Mouse (Mus musculus) forebrain, embryonic 11.5 days (tissue): Measurements from ENCODE around the gene Fkbp11. TPM values are rescaled to one million over a fixed set of nuclear protein-coding genes. Genes with fewer than 3 reads are reported as not detected.

ENCODE experiments used
- ATAC-seq: fragments of 200-750 bp; cut with Nextera tagmentation; replicated peaks from 2 replicates; pipeline ENCODE4 v1.8.0; 2017; ENCODE audit warnings: moderate TSS enrichment; ENCODE audit not compliant: low FRiP score
- DNase-seq: peaks from one replicate; pipeline ENCODE4 v3.0.0-alpha.2; 2017; ENCODE audit warnings: low spot score
- H3K27ac ChIP-seq: fragments of 300-500 bp; sonication (generic); 2 replicates; pipeline ENCODE4 v1.5.1; 2014; ENCODE audit warnings: low read depth, low read length
- H3K27me3 ChIP-seq: fragments of 300-500 bp; sonication (generic); 2 replicates; pipeline ENCODE4 v1.6.1; 2014; ENCODE audit warnings: mild to moderate bottlenecking, low read length, mixed read lengths; ENCODE audit not compliant: control insufficient read depth, insufficient read depth
- H3K36me3 ChIP-seq: fragments of 300-500 bp; sonication (generic); 2 replicates; pipeline ENCODE4 v1.6.1; 2014; ENCODE audit warnings: mild to moderate bottlenecking, low read length, moderate library complexity, mixed read lengths; ENCODE audit not compliant: control insufficient read depth, insufficient read depth
- H3K4me1 ChIP-seq: fragments of 300-500 bp; sonication (generic); replicated peaks from 2 replicates; pipeline ENCODE4 v1.6.1; 2014; ENCODE audit warnings: low read length, mixed read lengths; ENCODE audit not compliant: control insufficient read depth, insufficient read depth
- H3K4me2 ChIP-seq: fragments of 300-500 bp; sonication (generic); 2 replicates; pipeline ENCODE4 v1.6.1; 2014; ENCODE audit warnings: low read depth, mild to moderate bottlenecking, low read length, moderate library complexity, mixed read lengths; ENCODE audit not compliant: severe bottlenecking
- H3K4me3 ChIP-seq: fragments of 300-500 bp; sonication (generic); 2 replicates; pipeline ENCODE4 v1.5.1; 2014; ENCODE audit warnings: low read depth, low read length
- H3K9ac ChIP-seq: fragments of 300-500 bp; sonication (generic); 2 replicates; pipeline ENCODE4 v1.6.1; 2014; ENCODE audit warnings: low read length
- H3K9me3 ChIP-seq: fragments of 300-500 bp; sonication (generic); 2 replicates; pipeline ENCODE4 v1.6.1; 2016; ENCODE audit warnings: low read length, mixed read lengths; ENCODE audit not compliant: control insufficient read depth
- whole genome bisulfite sequencing: fragments of 180-500 bp; shearing (Covaris S2); extraction: QIAGEN DNeasy Blood & Tissue Kit; methylation state at CpG from one replicate; pipeline ENCODE4 v1.1.7; 2014; 5-methylcytosine and 5-hydroxymethylcytosine counted together
- polyA plus RNA-seq: library from polyadenylated mRNA; unstranded; fragments of >200 nt; fragmentation: Nextera tagmentation; extraction: Ambion mirVana; gene quantifications from 2 replicates; pipeline ENCODE4 v1.2.1, GENCODE M21; 2014

Gene Fkbp11
- polyA plus RNA-seq, 1 experiment from 2014 or later = 6.7 TPM

DNA sequence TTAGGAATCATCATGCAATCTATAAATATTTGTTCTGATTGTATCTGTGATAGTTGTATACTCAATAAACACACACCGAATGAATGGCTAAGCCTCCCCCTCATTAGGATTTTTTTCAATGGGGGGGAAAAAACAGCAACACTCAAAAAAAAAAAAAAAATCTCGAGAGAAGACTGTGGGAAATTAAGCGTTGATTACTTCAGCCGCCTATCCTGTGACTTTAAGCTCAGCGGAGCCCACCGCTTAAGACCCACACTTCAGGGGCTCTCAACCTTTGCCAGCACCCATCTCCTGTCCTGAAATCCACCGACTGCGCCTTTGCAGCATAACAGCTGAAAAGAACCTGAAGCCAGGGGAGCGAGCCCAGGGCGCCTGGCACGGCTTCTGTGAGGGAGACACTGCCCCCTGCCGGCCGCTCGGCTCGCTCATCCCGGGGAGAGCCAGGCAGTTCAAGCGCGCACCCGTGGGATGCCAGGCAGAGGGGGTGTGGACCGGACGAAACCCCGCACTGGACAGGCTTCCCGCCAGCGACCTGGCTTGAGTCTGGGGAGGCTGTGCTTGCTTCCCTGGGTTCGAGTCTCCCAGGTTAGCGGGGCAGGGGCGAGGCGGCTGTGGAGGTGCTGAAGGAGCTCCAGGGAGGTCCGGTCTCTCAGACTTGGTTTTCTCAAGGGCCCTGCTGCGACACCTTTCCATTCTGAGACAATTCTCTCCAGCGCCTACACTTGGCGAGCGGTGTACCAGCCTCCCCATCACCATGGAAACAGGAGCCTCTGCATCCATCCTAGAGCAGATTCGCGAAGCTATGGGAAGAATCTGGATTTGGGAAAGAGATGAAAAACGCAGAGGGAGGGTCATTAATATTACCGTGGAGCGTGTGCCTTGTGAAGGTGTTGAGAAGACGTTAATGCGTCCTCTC is 28.6 kb downstream of the Fkbp11 start:
- no peak overlapping the region for H3K27ac ChIP-seq
- H3K27me3 ChIP-seq = peaks cover 19% of the 10 kb centered on the region

GRCm38 (mm10) chr15:98696216-98696615 is 31.8 kb downstream of the Fkbp11 start:
- Histone ChIP-seq H3K4me3 (no peak overlapping the region), H3K36me3 (no peaks in the 10 kb centered on the region), H3K27ac (no peak overlapping the region), H3K27me3 (peaks cover 14% of the 10 kb centered on the region), H3K4me1 (peaks cover 13% of the 10 kb centered on the region), H3K9ac (no peak overlapping the region), H3K4me2 (no peak overlapping the region), H3K9me3 (no peaks in the 10 kb centered on the region)
- DNase-seq = no peak
- WGBS = 58% methylated on average over 8 of the region's 8 CpGs
- ATAC-seq = no peak

More for the DNA sequence above, 28.6 kb downstream of the Fkbp11 start:
- 7% methylated on average over 40 of the region's 40 CpGs for WGBS
- DNase-seq (peak; percentile 95), ATAC-seq (peak; percentile 71)
- Histone ChIP-seq H3K9me3 (no peaks in the 10 kb centered on the region), H3K9ac (no peak overlapping the region; the same call in 1 of the 2 replicates), H3K4me2 (peak overlapping the region; percentile 64), H3K36me3 (no peaks in the 10 kb centered on the region), H3K4me1 (peaks cover 7% of the 10 kb centered on the region; the same call in 1 of the 2 replicates), H3K4me3 (peak overlapping the region; percentile 27)

DNA sequence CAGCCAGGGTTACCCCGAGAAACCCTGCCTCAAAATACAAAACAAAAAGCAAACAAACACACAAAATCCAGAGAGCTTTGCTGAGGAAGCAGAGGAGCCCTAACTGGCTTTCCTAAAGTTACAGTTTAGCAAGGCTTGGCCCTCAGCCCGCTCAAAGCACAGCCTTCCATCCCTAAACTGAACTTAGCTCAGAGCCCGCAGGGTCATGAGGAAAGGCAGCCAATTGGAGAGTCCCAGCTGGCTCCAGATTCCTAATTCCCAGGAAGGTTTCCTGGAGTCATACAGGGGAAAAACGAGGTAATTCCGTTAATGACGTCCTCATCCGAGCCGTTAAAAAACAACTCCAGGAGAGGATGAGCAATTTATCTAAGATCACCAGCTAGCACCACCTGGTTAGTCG is 32.3 kb downstream of the Fkbp11 start:
- Histone ChIP-seq H3K9me3 (no peaks in the 10 kb centered on the region), H3K36me3 (no peaks in the 10 kb centered on the region), H3K4me3 (no peak overlapping the region), H3K27me3 (peaks cover 11% of the 10 kb centered on the region), H3K9ac (no peak overlapping the region), H3K27ac (no peak overlapping the region), H3K4me1 (peaks cover 17% of the 10 kb centered on the region), H3K4me2 (no peak overlapping the region)
- WGBS = 60% methylated on average over 9 of the region's 9 CpGs
- ATAC-seq = no peak
- DNase-seq = no peak

DNA sequence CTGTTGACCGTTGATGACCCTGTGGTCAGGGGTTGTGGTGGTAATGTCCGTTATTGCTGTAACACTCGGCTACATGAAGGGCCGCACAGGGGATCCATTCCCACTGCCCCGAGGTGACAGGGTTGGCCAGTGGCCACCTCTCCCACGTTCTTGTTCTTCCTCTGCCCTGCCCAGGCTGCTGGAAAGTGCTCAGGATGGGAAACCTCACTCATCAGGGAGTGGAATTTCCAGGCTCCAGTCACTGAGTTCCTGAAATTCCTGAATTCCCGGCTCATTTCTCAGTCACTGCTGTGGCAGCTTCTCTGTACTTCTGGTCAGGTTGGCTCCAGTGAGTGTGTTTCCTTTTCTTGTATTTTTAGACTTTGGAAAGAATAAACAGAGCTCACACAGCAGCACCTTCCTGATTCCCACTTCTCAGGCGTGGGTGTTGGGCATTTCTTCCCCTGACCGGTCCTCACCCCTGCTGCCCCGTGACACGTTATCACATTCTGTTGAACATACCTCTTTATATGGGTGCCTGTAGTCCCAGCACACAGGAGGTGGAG is 35.8 kb downstream of the Fkbp11 start:
- H3K9ac ChIP-seq = no peak overlapping the region
- DNase-seq (no peak), ATAC-seq (no peak)
- H3K4me3 ChIP-seq = no peak overlapping the region
- no peaks in the 10 kb centered on the region for H3K27me3 ChIP-seq
- no peaks in the 10 kb centered on the region for H3K36me3 ChIP-seq
- peaks cover 13% of the 10 kb centered on the region for H3K4me1 ChIP-seq
- no peaks in the 10 kb centered on the region for H3K9me3 ChIP-seq
- H3K4me2 ChIP-seq = no peak overlapping the region
- no peak overlapping the region for H3K27ac ChIP-seq
- WGBS = 57% methylated on average over 11 of the region's 11 CpGs

DNA sequence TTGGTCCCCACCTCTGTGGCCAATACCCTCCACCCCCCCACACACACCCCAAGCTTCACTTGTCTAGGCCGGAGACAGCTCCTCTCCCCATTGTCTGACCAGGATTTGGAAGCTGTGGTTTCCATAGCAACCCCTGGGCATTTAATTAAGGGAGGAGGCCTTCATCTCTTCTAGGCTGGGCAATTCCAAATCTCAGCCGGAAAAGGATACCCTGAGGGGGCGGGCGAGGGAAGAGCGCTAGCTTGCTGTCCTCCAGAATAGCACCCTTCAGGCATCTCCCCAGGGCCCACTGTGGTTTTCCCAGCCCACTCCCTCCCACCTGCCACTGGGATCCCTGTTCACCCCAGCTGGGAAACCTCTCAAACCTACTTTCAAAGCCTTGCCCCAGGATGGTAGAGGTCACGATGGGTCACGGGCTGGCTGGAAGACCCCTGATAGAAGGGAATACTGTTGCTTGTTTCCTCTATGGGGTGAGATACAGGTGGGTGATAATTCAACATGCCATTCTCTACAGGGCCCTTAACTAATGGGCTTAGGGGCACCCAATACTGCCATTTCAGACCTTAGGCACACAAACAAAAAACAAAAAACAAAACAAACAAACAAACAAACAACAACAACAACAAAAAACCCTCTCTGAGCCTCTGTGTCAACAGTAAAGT is 36.4 kb downstream of the Fkbp11 start:
- DNase-seq = peak; percentile 73
- Histone ChIP-seq H3K27ac (peak overlapping the region; percentile 26; the same call in 1 of the 2 replicates), H3K4me3 (no peak overlapping the region), H3K36me3 (no peaks in the 10 kb centered on the region), H3K9ac (no peak overlapping the region), H3K27me3 (no peaks in the 10 kb centered on the region), H3K4me1 (peaks cover 13% of the 10 kb centered on the region), H3K4me2 (peak overlapping the region; percentile 22), H3K9me3 (no peaks in the 10 kb centered on the region)
- ATAC-seq = peak; percentile 80
- WGBS = 4% methylated on average over 7 of the region's 7 CpGs

DNA sequence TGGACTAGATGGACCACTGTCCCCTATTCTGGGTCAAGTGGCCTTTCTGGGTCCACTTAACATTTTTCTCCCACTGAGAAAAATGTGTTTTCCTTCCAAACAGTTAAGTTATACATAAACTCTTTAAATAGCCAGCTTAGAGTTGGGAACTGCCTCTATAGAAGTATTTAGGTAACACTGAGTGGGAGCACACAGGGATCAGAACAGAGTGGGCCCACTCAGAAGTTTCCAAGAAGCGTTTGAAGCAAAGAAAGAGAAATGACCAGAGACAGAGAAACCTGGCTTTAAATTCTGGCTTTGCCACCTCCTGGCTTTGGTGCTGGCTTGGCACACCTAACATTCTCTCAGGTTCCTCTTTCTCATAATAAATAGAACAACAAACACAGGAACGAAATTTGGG is 38.3 kb downstream of the Fkbp11 start:
- Histone ChIP-seq H3K4me1 (peaks cover 13% of the 10 kb centered on the region), H3K4me2 (no peak overlapping the region), H3K9me3 (no peaks in the 10 kb centered on the region), H3K27me3 (no peaks in the 10 kb centered on the region), H3K27ac (no peak overlapping the region), H3K4me3 (no peak overlapping the region), H3K36me3 (no peaks in the 10 kb centered on the region), H3K9ac (no peak overlapping the region)
- WGBS = 88% methylated on average over 2 of the region's 2 CpGs
- ATAC-seq = no peak
- DNase-seq = no peak

GRCm38 (mm10) chr15:98685926-98686325 is 42.1 kb downstream of the Fkbp11 start:
- no peak for DNase-seq
- H3K4me3 ChIP-seq = no peak overlapping the region
- no peaks in the 10 kb centered on the region for H3K36me3 ChIP-seq
- 70% methylated on average over 3 of the region's 3 CpGs for WGBS
- H3K9ac ChIP-seq = no peak overlapping the region
- no peaks in the 10 kb centered on the region for H3K27me3 ChIP-seq
- H3K4me2 ChIP-seq = no peak overlapping the region
- H3K4me1 ChIP-seq = peaks cover 5% of the 10 kb centered on the region; the same call in 1 of the 2 replicates
- H3K9me3 ChIP-seq = no peaks in the 10 kb centered on the region
- ATAC-seq = no peak
- H3K27ac ChIP-seq = no peak overlapping the region

DNA sequence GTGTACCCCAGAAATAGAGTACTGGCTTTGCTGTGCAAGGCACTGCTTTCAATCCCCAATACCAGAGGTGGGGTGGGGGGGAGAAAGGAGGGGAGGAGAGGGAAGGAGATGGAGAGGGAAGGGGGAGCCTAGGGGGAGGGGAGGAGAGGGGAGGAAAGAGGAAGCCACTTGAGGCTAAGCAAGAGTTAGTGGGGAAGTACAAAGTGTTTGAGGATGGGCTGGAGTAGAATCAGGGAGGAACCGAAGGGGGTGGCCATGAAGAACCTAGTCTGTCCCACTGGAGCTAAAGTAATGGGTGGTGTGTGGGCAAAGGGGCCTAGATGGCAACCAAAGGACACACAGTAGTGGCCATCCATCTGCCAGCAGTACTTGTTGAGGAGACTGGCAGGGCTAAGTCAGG is 44.3 kb downstream of the Fkbp11 start:
- H3K4me3 ChIP-seq = no peak overlapping the region
- H3K4me1 ChIP-seq = no peaks in the 10 kb centered on the region
- no peak overlapping the region for H3K9ac ChIP-seq
- no peaks in the 10 kb centered on the region for H3K9me3 ChIP-seq
- no peak overlapping the region for H3K4me2 ChIP-seq
- H3K27me3 ChIP-seq = no peaks in the 10 kb centered on the region; the same call in 1 of the 2 replicates
- 94% methylated on average over 1 of the region's 1 CpGs for WGBS
- ATAC-seq (no peak), DNase-seq (no peak)
- no peaks in the 10 kb centered on the region for H3K36me3 ChIP-seq
- H3K27ac ChIP-seq = no peak overlapping the region
